Mouse (Mus musculus): ENCODE results near the gene Fam19a2. TPM values are rescaled to one million over a fixed set of nuclear protein-coding genes. Genes with fewer than 3 reads are reported as not detected.
A peak's percentile ranks its signal among the peaks of the same experiment; 100 is the strongest.

Fam19a2 gene
- total RNA-seq, 2 experiments from 2014 or later: 69.6 to 72.9 TPM

- DNase-seq (ENCODE audit: low spot score in 2 of 2): no peak
Measured at GRCm38 (mm10) chr10:123526059-123526458, 262.3 kb downstream of the Fam19a2 start.

- DNase-seq (ENCODE audit: low spot score in 2 of 2): no peak
Measured at GRCm38 (mm10) chr10:123536143-123536542, 272.3 kb downstream of the Fam19a2 start.

- peak in 1 of 2 experiments; percentile 16 for DNase-seq (ENCODE audit: low spot score in 2 of 2)
Measured at GRCm38 (mm10) chr10:123548391-123548790, 284.6 kb downstream of the Fam19a2 start.

- DNase-seq (ENCODE audit: low spot score in 2 of 2): no peak
Measured at GRCm38 (mm10) chr10:123567677-123568076, 303.9 kb downstream of the Fam19a2 start.

DNA sequence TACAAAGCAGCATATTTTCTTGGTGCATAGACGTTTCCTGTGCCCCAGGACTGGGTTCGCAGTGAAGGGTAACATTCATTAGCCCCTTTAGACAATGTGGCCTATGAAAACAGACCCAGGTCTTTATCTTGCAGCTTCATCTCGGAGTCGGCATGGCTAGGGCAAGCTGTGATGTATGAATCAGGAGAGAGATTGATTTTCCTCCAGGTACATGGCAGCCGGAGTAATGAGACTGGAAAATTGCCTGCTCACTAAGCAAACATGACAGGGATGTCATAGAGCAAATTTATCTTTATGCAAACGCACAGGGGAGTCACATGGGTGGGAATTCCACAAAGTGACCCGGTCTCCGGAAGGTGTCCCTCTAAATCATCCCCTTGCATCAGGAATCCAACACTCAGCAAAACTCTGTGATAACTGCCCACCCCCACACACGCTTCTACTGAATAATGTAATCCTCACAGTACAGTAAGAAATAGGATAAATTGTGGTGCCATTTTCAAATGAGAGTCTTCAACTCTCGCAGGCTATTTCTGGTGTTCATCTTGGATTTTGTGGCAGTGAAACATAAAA, 306.9 kb downstream of the Fam19a2 start:
- no peak for DNase-seq (ENCODE audit: low spot score in 2 of 2)

DNA sequence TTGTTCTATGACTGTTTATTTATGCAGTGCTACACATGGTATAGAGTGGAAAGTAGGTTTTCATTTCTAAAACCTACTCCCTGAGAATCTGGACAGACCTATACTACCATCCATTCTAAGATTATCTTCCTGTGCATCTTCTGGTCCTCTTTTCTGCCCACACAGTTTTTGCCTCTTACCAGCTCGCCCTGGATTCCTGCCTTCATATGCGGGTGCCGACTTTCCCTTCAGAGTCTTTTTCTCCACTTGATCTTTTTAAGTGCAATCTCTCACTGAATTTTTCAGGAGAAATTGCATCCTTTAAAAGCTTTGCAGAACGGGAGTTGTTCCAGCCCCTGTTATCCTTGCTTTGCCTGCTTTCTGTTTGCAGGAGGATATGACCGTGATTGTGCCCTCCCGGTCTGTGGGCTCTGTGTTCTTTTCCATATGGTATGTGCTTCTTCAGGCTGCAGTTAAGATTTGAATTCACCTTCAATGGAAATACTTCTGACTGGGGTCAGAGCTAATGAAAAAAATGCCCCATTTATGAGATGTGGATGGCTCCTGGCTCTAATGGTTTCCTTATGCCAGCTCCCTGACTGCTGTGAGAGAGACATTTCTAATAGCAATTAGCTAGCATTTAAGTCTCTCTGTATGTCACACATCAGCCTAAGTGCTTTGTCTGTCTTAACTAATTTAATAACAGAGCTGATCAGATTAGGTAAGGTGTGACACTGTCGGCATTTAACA, 308.7 kb downstream of the Fam19a2 start:
- peak; percentile 15 to 32 for DNase-seq (ENCODE audit: low spot score in 2 of 2)

- peak in 1 of 2 experiments; percentile 13 for DNase-seq (ENCODE audit: low spot score in 2 of 2)
Measured at GRCm38 (mm10) chr10:123577823-123578222, 314.0 kb downstream of the Fam19a2 start.

DNA sequence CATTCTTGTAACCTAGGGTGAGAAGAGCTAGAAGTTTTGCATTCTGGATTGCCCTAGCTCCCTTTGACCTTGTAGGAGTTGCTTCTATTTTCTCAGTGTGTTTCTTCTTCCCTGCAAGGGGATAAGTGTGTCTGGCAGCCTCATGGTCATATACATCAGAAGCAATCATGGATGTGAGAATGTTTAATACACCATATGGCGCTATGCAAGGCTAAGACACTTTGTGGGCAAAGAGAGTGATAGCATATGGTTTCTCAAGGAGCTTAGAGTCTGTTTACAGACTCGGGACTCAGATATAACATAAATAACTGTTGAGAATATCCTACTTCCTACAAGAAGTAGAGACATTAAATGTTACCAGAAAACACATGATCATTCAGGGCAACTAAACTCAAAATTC, 315.2 kb downstream of the Fam19a2 start:
- no peak for DNase-seq (ENCODE audit: low spot score in 2 of 2)

GRCm38 (mm10) chr10:123595043-123595442, 331.2 kb downstream of the Fam19a2 start:
- no peak for DNase-seq (ENCODE audit: low spot score in 2 of 2)

- no peak for DNase-seq (ENCODE audit: low spot score in 2 of 2)
Measured at GRCm38 (mm10) chr10:123597059-123597458, 333.3 kb downstream of the Fam19a2 start.

DNA sequence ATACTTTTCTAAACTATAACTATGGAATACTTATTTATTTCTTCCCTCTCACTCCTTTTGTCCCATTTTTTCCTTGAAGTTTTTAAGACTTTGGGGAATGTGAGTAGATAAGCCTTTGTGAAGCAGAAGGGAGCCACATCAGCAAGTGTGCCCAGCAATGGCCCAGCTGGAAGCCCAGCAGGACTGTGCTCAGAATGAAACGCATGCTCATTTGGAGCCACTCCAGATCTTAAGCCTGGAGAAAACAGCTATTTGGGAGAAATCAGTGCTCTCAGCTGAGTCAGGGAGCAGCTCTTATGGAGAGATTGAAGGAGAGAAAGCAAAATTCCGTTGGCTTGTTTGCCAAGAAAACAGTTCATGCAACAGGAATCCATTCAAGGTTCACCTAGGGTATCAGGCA, 341.9 kb downstream of the Fam19a2 start:
- no peak for DNase-seq (ENCODE audit: low spot score in 2 of 2)

DNA sequence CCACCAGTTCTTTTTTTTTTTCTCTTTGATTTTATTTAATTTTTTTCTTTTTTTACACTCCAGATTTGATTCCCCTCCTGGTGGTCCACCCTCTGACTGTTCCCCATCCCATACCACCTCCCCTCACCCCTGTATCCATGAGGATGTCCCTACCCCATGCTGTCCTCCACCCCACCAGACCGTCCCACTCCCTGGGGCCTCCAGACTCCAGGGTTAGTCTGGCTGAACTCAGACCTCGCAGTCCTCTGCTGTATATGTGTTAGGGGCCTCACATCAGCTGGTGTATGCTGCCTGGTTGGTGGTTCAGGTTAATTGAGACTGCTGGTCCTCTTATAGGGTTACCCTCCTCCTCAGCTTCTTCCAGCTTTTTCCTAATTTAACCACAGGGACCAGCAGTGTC, 362.9 kb downstream of the Fam19a2 start:
- no peak for DNase-seq (ENCODE audit: low spot score in 2 of 2)

GRCm38 (mm10) chr10:123629248-123629744, 365.5 kb downstream of the Fam19a2 start:
- DNase-seq (ENCODE audit: low spot score in 2 of 2): no peak

- DNase-seq (ENCODE audit: low spot score in 2 of 2): no peak
Measured at GRCm38 (mm10) chr10:123632029-123632428, 368.2 kb downstream of the Fam19a2 start.

- DNase-seq (ENCODE audit: low spot score in 2 of 2): no peak
Measured at GRCm38 (mm10) chr10:123636655-123637054, 372.9 kb downstream of the Fam19a2 start.

DNA sequence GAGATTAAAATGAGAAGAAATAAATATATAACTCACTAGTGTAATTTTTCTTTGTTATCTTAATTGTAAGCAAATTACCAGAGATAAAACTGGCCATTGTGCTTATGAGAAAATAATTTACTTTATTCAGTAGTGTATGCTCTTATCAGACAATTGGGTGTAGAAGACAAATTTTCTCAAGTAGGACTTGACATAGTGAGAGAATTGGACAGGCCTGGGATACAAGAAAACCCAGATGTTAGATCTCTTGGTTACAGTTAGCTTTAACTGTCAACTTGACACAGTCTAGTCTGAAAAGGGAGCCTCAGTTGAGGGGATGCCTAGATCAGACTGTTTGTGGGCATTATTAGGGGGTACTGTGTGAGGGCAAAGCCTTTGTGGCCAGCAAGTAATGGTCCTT, 373.7 kb downstream of the Fam19a2 start:
- DNase-seq (ENCODE audit: low spot score in 2 of 2): no peak

- no peak for DNase-seq (ENCODE audit: low spot score in 2 of 2)
Measured at GRCm38 (mm10) chr10:123645568-123645967, 381.8 kb downstream of the Fam19a2 start.

- no peak for DNase-seq (ENCODE audit: low spot score in 2 of 2)
Measured at GRCm38 (mm10) chr10:123671208-123671607, 407.4 kb downstream of the Fam19a2 start.

DNA sequence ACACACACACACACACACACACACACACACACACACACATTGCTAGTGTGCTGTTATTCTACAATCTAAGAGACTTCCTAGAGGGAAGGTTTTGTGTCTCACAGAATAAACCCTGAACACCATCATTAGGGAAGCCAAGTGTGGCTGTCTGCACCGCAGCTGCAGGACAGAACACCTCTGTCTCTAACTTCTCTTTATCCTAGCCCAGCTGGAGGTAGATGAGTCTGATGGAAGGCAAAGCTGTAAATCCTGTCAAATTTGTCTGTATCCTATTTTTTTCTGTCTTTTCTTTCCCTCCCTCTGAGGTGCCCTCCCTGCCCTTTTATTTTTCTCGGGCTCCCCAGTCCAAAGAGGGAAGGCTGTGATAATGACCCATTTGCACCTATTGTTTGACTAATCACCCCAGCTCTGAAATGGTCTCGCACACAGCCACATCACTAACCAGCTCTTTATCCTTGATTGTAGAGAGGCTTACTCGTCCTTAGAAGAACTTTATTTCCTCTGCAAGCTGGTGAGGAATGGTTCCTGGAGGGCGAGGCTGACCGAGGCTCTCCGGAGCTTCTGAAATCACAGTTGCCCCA, 414.6 kb downstream of the Fam19a2 start:
- DNase-seq (ENCODE audit: low spot score in 2 of 2): no peak

DNA sequence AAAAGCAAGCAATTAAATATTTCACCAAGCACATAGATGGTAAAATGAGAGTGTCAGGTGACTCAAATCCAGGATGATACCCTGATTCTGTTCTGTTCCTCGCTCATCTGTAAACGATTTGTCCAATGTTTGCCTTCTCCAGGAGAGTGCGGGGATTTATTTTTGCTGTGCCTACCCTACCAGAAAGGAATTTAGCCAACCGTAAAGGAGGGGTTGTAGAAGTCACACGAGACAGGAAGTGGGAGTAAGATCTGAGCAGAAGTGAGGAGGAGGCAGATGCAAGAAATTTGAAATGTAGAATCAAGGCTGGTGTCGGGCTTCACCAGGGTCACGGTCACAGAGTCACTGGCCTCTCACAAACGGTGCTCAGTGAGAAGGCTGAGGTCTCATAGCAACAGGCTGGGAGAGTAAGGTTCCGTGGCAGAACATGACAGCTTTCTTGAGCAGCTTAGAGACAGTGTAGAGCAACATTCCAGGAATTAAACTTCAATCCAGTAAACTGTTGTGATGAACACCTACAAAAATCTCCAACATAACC, 419.0 kb downstream of the Fam19a2 start:
- DNase-seq (ENCODE audit: low spot score in 2 of 2): no peak

- no peak for DNase-seq (ENCODE audit: low spot score in 2 of 2)
Measured at GRCm38 (mm10) chr10:123692186-123692925, 428.6 kb downstream of the Fam19a2 start.

- no peak for DNase-seq (ENCODE audit: low spot score in 2 of 2)
Measured at GRCm38 (mm10) chr10:123692926-123693224, 429.1 kb downstream of the Fam19a2 start.

Measured in left cerebral cortex, adult 18-20 months (tissue).